Mouse (Mus musculus) brain, adult 10 weeks (tissue): ENCODE results near the gene Cpe. TPM values are rescaled to one million over a fixed set of nuclear protein-coding genes. Genes with fewer than 3 reads are reported as not detected.

Experiments
- polyA plus RNA-seq: library from polyadenylated mRNA; stranded (reverse); fragments of 350-450 nt; fragmentation: Illumina TruSeq; extraction: RNeasy Lipid Tissue Mini Kit (QIAGEN cat#74804); gene quantifications from one replicate; pipeline ENCODE4 v1.2.3, GENCODE M21; 2015; ENCODE audit warnings: low read depth, low replicate concordance

Cpe gene
- polyA plus RNA-seq = 2,480 TPM

DNA sequence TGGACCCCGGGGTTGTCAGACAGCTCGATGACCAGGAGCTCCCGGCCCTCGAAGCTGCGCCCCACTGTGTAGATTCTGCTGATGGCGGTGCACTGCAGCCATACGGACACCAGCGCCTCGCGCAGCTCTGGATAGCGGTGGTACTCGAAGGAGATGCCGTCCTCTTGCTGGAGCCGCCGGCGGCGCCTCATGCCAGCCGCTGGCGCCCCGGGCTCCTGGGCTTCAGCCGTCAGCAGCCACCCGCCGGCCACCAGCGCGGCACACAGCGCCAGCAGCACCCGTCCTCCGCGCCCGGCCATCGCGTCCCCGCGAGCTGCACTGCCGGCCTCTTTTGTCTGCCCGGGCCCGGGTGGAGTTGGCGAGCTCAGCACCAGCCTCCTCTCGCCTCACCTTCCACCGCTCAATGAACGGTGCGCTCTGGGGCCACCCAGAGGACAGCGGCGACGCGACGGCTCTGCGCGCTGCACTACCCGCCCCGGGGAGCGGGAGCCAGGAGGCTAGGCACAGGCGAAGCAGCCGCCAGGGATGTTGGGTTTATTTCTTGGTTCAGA lies at the start of gene Cpe:
Gene Cpe (minus strand): TSS at position 404 of the 551 bp plus-strand sequence.

DNA sequence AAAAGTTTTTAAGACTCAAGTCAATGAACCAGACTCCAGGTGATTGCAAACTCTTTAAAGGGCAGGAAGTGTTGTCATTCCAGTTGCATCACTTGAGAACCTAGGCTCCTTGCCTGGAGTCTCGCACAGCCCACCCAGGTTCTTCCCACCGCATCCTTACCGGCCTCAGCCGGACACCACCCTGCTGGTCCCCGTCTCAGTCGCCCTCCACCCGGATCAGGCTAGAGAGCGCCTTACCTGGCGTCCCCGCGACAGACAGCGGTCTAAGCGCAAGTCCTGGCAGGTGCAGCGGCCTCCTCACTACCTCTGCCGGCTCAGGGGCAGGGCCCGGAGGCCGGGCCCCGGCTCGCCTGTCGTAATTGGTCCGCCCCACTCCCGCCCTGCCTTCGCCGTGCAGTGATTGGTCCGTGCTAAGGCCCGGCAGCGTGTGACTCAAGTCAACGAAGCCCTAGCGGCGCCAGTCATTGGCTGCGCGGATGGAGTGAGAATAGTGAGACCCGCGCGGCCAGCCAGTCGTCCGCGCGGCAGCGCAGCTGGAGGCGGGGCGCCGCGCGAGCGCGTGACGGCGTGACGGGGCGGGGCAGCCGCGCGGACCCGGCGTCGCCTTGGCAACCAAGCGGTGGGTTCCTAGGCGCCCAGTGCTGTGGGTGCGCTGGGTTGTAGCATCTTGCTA lies 40.6 kb upstream of the Cpe start, which contains the start of gene Msmo1:
Gene Msmo1 (minus strand): TSS at position 522 of the 673 bp plus-strand sequence.

Other genes starting within 250 kb of the Cpe start
- gene Msmo1, start 40.7 kb upstream of the Cpe start, polyA plus RNA-seq = 134 TPM
- 119 TPM for gene Klhl2, start 157.0 kb upstream of the Cpe start, polyA plus RNA-seq